Mouse (Mus musculus) T-cell, adult 2 months (primary cell): ENCODE results near the gene Gpatch8.

ENCODE experiments used
- DNase-seq: peaks from one replicate; pipeline ENCODE4 v3.0.0; 2022; ENCODE audit warnings: low spot score

Gene Gpatch8

DNA sequence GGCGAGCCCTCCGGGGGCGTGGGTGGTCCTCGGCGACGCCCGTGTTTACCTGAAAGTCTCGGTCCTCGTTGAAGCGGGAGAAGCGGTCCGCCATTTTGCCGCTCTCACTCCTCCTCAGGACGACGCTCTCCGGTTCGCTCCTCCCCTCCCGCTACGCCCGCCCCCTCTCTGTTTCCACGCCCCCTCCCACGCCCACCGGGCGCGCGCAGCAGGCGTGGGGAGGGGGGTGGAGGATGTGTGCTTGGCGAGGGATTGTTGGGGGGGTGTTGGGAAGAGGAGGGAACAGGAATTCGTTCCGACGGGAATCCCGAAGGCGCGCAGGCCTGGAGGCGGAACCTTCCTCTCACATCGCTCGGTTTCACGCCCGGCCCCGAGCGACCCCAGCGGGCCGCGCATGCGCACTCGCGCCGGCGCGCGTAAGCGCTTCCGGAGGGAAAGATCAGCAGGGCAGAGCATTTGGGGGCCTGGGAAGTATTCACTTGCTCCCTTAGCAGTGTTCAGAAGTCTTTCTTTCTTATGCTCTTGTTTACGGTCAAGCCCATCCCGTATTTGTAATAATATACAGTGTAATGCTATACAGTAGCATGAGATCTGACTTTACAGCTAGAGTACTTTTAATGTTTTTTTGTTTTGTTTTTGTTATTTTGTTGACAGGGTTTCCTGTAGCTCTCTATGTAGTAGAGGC, at the start of gene Gpatch8:
Gene Gpatch8 (minus strand): TSS at position 362 of the 685 bp plus-strand sequence.
- DNase-seq = peak; percentile 87

DNA sequence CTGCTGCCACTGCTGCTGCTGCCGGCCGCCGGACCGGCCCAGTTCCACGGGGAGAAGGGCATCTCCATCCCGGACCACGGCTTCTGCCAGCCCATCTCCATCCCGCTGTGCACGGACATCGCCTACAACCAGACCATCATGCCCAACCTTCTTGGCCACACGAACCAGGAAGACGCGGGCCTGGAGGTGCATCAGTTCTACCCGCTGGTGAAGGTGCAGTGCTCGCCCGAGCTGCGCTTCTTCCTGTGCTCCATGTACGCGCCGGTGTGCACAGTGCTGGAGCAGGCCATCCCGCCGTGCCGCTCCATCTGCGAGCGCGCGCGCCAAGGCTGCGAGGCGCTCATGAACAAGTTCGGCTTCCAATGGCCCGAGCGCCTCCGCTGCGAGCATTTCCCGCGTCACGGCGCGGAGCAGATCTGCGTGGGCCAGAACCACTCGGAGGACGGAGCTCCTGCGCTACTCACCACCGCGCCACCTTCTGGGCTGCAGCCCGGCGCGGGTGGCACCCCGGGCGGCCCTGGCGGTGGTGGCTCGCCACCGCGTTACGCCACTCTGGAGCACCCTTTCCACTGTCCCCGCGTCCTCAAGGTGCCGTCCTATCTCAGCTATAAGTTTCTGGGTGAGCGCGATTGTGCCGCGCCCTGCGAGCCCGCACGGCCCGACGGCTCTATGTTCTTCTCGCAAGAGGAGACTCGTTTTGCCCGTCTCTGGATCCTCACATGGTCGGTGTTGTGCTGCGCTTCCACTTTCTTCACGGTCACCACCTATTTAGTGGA, 48.8 kb upstream of the Gpatch8 start:
- no peak for DNase-seq

DNA sequence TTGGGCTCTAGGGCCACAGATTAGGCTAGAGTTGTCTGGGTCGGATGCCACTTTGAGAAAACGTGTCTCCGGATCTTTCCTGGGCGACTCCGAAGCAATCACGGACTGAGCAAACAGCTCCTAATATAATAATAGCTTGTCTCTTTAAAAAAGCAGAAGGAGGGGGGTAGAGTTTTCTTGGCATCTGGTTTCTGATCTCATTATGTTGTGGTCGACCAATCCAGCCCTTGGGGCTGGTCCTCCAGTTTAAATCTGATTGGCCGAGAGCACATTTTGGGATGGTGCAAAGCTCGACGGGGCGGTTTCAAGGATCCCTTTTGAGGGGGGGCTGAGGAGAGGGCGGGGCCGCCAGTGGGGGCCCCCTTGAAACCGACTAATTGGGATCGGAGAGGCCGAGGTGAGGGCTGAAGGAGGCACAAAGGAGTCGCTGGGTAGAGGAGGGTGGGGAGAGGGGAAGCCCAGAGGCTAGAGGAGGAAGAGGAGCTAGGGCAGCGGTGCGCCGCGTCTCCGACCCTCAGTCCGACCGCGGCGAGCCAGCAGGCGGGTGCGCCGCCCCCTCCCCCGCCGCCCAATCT, 47.9 kb upstream of the Gpatch8 start, which contains the start of gene Fzd2:
Gene Fzd2 (plus strand): TSS at position 387 of the 575 bp plus-strand sequence.
- DNase-seq = no peak

DNA sequence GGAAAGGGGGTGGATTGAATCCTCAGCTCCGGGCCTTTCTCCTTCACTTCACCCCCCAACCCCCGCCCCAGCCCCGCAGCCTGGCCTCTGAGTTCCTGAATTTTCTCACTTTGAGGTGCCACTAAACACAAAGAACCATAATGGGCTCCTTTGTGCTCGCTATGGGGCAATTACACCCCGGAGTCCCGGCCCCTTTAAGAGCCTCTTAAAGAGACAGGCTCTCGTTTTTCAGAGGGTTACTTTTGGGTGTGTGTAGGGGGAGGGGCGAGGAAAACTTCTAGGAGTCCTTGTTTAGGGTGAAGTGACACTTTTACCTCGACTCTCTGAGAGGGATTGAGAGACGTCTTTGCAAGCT, 47.3 kb upstream of the Gpatch8 start:
- DNase-seq = no peak

DNA sequence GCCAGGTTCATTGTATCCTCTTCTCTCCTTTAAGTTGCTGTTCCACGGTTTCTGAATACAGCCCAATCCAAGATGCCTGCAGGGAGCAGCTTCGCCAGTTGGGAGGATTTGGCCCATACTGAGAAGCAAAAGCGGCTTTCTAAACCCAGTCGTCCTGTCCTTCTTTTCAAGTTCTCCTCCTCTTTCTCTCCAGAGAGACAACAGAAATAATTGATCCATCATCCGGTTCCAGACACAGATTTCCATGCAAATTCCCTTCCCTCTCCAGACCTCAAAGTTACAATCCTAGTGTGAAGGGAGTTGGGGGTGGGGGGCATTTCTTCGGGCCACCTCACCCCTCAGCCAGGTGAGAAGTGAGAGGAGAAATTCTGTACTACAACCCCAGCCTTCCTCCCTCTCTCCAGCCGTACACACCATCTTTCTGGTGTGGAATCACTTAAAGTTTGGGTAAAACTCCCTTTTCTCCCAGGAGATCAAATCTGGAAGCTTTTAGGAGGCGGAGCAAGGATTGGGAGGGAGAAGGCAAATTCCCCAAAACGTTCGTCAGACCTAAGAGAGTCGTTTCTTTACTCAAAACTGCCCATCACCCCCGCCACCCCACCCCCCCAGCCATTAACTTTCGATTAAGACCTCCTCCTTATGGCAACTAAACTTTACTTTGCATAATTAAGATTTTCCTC, 46.8 kb upstream of the Gpatch8 start:
- no peak for DNase-seq

- no peak for DNase-seq
Observed at GRCm38 (mm10) chr11:102599912-102600311, 43.7 kb upstream of the Gpatch8 start.

GRCm38 (mm10) chr11:102595341-102595820, 39.2 kb upstream of the Gpatch8 start:
- DNase-seq = no peak

GRCm38 (mm10) chr11:102587554-102587953, 31.4 kb upstream of the Gpatch8 start:
- no peak for DNase-seq

- no peak for DNase-seq
Observed at GRCm38 (mm10) chr11:102586445-102587130, 30.4 kb upstream of the Gpatch8 start.

DNA sequence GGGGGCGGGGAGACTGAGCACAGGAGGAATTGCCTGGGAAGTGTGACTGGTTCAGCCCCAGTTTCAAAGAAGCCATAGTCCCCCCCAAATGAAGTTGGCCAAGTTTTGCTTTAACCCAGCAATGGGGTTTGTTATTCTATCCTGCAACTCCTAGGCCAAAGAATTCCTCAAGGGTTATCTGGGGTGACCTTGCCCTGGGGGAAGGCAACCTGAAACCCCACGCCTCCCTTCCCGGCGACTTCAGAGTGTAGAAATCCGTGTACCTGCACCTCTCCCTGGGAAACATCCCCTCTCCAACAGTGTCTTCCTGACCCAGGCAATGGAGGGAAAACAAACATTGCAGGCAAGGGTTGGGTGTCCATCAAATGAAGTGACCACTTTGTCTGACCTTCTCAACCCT, 26.5 kb upstream of the Gpatch8 start:
- DNase-seq = no peak

DNA sequence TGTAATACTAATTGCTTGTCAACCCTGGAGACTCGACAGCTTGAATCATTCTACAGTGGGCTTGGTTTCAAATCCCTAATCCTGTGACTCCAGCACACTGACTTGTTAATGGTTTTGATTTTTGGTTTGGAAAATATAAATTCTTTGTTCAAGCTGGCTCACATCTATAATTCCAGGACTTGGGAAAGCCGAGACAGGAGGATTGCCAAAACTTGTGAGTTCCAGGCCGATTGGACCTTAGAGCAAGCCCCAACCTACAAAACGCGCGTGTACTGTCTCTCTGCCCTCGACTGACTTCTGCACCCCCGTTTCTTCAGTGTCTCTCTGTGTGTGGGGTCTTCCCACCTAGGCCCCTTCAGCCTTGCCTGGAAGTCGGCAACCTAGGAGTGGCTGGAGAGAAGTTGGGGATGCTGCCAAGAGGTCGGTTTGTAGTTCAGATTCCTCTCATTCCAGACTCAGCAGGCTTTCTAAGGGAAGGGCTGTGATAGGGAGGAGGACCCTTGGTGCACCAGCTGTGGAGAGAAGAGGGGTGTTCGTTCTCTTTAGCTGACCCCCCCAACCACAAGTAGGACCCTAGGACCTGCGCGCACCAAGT, 25.9 kb upstream of the Gpatch8 start:
- DNase-seq = no peak

DNA sequence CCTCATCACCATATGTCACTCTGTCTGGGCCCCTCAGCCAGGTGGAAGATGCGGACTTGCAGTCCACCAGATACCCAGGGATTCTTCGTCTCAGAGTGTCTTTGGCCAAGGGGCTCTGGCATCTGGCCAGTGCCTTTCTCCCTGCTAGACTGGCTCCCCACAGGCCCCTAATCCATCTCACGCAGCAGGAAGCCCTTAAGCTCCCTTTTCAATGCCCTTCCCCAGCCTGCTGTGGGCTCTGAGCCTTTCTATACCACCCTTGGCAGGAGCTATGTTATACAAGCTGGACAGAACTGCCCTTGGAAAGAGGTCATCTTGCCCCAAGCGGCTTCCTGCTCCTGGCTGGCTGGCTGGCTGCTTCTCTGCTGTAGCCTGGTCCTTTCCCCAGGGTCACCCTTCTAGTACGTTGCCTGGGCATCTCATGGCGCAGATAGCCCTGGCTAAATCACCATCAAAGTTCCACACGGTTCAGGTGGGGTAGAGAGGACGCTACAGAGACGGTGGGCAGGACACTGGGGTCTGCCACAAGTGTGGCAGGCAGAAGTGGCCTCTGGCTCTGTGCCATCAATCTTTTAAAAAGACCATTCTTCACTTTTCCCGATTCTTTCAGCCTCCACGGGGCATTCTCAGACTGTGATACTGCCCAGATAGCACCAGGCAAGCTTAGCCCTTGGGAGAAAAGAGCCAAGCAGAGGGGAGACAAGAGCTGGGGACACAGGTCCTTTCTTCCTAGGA, 25.3 kb upstream of the Gpatch8 start:
- DNase-seq = no peak

- DNase-seq = no peak
Observed at GRCm38 (mm10) chr11:102580034-102580330, 23.8 kb upstream of the Gpatch8 start.

- no peak for DNase-seq
Observed at GRCm38 (mm10) chr11:102579165-102580033, 23.2 kb upstream of the Gpatch8 start, which contains the start of gene Gm11627. Gene Gm11627 (minus strand): TSS chr11:102579461.

- peak; percentile 66 for DNase-seq
Observed at GRCm38 (mm10) chr11:102578341-102579118, 22.3 kb upstream of the Gpatch8 start.

GRCm38 (mm10) chr11:102576050-102576754, 20.0 kb upstream of the Gpatch8 start:
- no peak for DNase-seq

- no peak for DNase-seq
Observed at GRCm38 (mm10) chr11:102575034-102575433, 18.8 kb upstream of the Gpatch8 start.
